8 mouse cellular contexts compared by ENCODE assay signal in the genomic region with DNA sequence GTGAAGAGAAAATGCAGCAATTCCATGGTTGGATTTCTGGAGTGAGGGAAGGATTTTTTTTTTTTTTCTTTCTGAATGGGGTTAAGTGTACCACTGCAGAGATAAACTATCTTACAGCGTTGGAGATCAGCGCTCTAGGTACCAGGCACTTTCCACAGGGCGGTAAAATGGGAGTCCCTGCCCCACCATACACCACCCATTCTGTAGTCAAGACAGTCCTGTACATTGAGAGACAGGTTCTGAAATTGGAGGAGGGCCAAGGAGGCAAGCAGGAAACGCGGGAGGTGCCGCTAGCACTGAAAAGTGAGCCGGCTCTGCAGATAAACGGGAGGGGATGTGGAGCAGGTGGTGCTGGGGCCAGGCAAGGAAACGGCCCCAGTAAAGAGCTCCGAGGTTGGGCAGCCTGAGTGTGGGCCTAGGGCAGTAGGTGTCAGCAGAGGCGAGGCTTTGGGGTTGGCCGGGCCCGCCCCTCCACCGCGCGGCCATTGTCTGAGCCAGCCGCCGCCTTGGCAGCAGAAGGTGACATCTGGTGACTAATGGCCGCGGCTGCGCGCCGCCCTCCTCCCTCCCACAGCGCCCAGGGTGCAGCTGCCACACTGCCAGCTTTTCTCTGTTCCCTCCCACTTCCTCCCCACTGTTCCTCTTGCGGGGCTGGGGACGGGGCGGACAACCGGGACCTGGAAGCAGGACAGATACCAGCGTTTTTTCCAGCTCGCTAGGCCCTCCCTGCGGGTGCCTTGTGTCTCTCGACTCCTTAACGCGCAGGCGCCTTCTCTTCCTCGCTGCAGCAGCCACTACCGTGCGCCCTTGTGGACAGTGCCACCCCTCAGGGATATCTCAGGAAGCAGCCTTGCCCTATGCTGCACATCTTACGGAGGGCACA.
A peak's percentile ranks its signal among the peaks of the same experiment; 100 is the strongest.
DNase-seq lines count a peak whose midpoint lies in the region; ATAC-seq and TF ChIP-seq lines count a peak whose summit lies in the region.

No protein-coding gene starts in this region.

- peak overlapping the region; percentile 76 for H3K4me3 ChIP-seq in gastrocnemius, adult 2 months
- H3K4me3 ChIP-seq in hindbrain, embryonic 16.5 days (ENCODE audit: low read length) = peak overlapping the region; percentile 32

- WGBS in hindbrain, embryonic 16.5 days = 1% methylated on average over 37 of the region's 39 CpGs

- no peaks in the 10 kb centered on the region for H3K27me3 ChIP-seq in hindbrain, embryonic 16.5 days (replicated peaks; ENCODE audit: control insufficient read depth, insufficient read depth, low read length)

- intact Hi-C loops in gastrocnemius, adult 2 months (cut with DNase I) = loop anchor here (1.0 to 10.0 kb wide), 3 partner anchors 277 to 786 kb away; no protein-coding TSS in a partner anchor

- H3K9me3 ChIP-seq in hindbrain, embryonic 16.5 days (ENCODE audit: control insufficient read depth, low read length) = no peaks in the 10 kb centered on the region

- H3K4me1 ChIP-seq in hindbrain, embryonic 16.5 days (ENCODE audit: control insufficient read depth, insufficient read depth, low read depth, low read length) = peaks cover 15% of the 10 kb centered on the region

- H3K27ac ChIP-seq in gastrocnemius, adult 2 months = peak overlapping the region; percentile 84
- peak overlapping the region; percentile 92 for H3K27ac ChIP-seq in hindbrain, embryonic 16.5 days (ENCODE audit: low read depth, low read length)

- H3K36me3 ChIP-seq in hindbrain, embryonic 16.5 days (ENCODE audit: control insufficient read depth, insufficient read depth, low read length) = no peaks in the 10 kb centered on the region

- peak; percentile 97 for ATAC-seq in hindbrain, embryonic 16.5 days

- peak overlapping the region; percentile 67 for H3K9ac ChIP-seq in hindbrain, embryonic 16.5 days (ENCODE audit: low read depth, low read length)

- peak; percentile 64 for TF ChIP-seq CTCF in gastrocnemius, adult 2 months (IDR thresholded peaks at IDR 0.05)

- peak; percentile 40 for DNase-seq in WW6 (ENCODE audit: low read depth, low spot score)
- DNase-seq in cerebellum, postnatal 36 days = peak; percentile 91 to 92
- peak; percentile 94 for DNase-seq in gastrocnemius, adult 2 months
- DNase-seq in left cerebral cortex, adult 11 months (ENCODE audit: low spot score) = peak; percentile 87
- DNase-seq in lung, postnatal 36 days = peak; percentile 91
- peak; percentile 94 for DNase-seq in retina, embryonic 14.5 days (ENCODE audit: low spot score)
- DNase-seq in thymus, postnatal 36 days = peak; percentile 69 to 73

- H3K4me2 ChIP-seq in hindbrain, embryonic 16.5 days (ENCODE audit: low read length) = peak overlapping the region; percentile 55

Comparison
In these comparisons a context has a peak if more than half of its experiments do, and no peak if none do; other contexts are left out.
1. Peak in every context shown above with its lines: DNase-seq, ATAC-seq, H3K4me3 ChIP-seq and H3K27ac ChIP-seq.
2. DNase-seq: peak in every context shown above with its lines; median percentile 94 in gastrocnemius, adult 2 months; 94 in retina, embryonic 14.5 days; 92 in cerebellum, postnatal 36 days; 91 in lung, postnatal 36 days; 87 in left cerebral cortex, adult 11 months; 71 in thymus, postnatal 36 days; 40 in WW6.